Mouse (Mus musculus) A20 (cell line): Measurements from ENCODE around the gene Sp140.
A peak's percentile ranks its signal among the peaks of the same experiment; 100 is the strongest.
"Not testable (repeated sequence)": the region's sequence is repeated elsewhere in the genome, so short reads cannot be mapped to it uniquely, and the experiment has no call there.

Experiments
- DNase-seq: peaks from one replicate; pipeline ENCODE4 v3.0.0-alpha.2; 2011; ENCODE audit warnings: low read depth, low spot score

The Sp140 gene

DNA sequence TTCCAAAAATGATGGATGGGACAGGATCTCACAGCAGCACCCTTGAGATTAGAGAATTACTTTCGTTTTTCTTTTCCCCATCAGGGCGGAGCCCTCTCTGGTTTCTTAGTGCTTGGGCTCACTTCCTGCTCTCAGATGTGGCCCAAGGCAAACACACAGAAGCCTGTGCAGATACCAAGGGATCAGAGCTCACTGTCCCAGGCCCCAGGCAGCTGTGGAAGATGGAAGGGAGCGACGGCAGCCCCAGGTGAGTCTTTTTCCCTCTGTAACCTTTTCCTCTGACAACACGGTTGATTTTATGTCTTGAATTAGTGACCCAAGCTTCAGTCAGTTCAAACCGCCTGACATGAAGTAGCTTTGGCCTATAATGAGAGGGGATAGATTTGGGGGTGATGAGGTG, 49.7 kb downstream of the Sp140 start, which contains the start of gene Sp100:
Sp100 (plus strand) TSS at position 108 of the 400 bp plus-strand sequence.
- DNase-seq: peak; percentile 71

DNA sequence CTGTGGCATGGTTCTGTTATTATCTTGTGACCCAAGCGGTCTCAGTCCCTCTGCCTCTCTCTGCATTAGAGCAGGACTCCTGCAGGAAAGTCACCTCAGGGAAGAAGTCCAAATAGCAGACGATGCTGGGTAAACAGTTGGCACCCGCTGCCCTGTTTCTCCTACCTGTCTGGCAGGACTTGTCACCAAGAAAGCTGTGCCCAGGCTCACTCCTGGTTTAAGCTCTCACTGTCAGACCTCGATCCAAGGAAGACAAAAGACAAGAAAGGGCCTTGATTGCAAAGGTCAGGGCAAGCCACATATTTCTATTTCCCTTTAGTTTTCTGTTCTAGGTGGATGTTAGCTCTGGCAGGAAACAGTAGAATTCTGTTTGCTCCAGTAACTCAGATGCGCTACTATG, 50.3 kb downstream of the Sp140 start:
- not testable (repeated sequence) for DNase-seq

DNA sequence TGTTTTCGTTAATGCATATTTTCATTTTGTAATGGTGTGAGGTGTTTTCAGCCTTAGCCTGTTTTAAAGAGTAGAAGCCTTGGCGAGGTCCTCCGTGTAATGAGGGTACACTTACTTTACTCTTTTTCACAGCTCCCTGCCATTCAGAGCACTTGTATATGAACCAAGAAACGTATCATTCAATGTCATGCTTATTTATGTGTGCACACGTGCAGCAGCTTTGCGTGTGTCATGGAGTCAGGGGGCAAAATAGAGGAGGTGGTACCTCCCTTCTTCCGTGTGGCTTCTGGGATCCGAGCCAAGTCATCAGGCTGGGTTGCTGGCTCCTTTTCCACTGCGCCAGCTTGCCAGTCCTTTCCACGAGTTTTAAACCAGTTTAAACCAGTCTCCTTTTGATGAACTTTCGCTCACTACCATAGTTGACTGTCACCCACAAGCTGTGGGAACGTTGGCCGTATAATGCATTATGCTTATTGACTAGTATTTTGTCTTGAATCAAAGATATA, 51.6 kb downstream of the Sp140 start:
- DNase-seq: not testable (repeated sequence)

- DNase-seq: not testable (repeated sequence)
Measured at GRCm38 (mm10) chr1:85657211-85657610, 57.0 kb downstream of the Sp140 start.

- DNase-seq: no peak
Measured at GRCm38 (mm10) chr1:85664266-85664665, 64.1 kb downstream of the Sp140 start.

- no peak for DNase-seq
Measured at GRCm38 (mm10) chr1:85680226-85680625, 80.0 kb downstream of the Sp140 start.

GRCm38 (mm10) chr1:85686666-85687065, 86.5 kb downstream of the Sp140 start:
- peak; percentile 15 for DNase-seq

GRCm38 (mm10) chr1:85687346-85687745, 87.2 kb downstream of the Sp140 start:
- peak; percentile 66 for DNase-seq

- no peak for DNase-seq
Measured at GRCm38 (mm10) chr1:85690544-85690943, 90.4 kb downstream of the Sp140 start.

- DNase-seq: no peak
Measured at GRCm38 (mm10) chr1:85692281-85692680, 92.1 kb downstream of the Sp140 start.

DNA sequence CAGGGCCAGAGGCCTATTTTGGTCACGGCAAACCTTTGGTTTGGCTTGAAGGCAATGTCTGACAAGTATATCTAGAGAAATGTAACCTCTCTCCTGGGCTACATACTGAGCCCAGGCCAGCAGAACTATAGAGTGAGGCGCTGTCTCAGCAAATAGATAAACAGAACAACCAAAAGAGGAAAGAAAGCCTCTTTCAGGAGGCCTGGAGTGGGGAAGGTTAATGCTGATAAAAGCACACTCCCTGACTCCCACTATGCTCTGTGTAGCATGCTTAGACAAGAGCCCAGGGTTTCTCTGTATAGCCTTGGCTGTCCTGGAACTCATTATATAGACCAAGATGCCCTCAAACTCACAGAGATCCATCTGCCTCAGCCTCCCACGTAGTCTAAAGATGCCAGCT, 93.1 kb downstream of the Sp140 start:
- DNase-seq: no peak
